Mouse (Mus musculus): ENCODE data around the gene Cdkn2b. TPM values are rescaled to one million over a fixed set of nuclear protein-coding genes. Genes with fewer than 3 reads are reported as not detected.

Gene Cdkn2b
- polyA plus RNA-seq, 1 experiment from 2014 or later = 0.71 TPM

DNA sequence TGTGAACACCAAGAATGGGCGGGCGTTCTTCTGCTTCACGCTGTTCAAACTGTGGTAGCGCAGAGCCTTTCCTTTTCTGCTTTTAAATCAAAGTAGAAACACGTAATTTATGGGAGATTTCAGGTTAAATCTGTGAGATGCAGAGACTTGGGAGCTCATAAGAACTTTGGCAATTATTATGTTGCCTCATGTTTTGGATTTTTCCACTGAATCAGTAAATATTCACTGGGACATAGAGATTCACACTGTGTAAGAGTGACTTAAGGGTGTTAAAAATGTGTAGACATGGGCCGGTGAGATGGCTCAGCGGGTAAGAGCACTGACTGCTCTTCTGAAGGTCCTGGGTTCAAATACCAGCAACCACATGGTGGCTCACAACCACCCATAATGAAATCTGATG lies 25.2 kb downstream of the Cdkn2b start:
- Histone ChIP-seq H3K4me1 (peaks cover 5% of the 10 kb centered on the region), H3K27me3 (replicated peaks) (peaks cover 80% of the 10 kb centered on the region), H3K9ac (no peak overlapping the region), H3K36me3 (replicated peaks) (no peaks in the 10 kb centered on the region), H3K27ac (no peak overlapping the region), H3K9me3 (no peaks in the 10 kb centered on the region), H3K4me2 (no peak overlapping the region), H3K4me3 (no peak overlapping the region)
- WGBS = 35% methylated on average over 7 of the region's 7 CpGs
- no peak for ATAC-seq (replicated peaks)

DNA sequence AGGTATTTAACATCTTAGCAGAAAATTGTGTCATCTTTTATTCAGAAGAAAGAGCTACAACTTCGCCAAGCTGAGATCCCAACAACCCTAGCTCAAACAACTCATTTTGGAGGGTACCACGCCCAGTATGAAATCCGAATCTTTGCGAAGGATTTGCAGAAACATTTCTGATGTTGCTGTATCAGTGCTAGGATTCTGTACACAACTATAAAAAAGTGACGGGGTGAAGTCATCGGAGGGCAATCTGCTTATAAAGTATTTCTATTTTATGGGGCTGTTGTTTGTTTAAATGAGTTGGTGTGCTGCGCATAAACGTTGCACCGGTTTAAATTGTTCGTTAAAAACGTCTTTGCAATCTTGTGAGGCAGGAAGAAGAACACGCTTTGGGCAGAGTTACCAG lies 28.2 kb downstream of the Cdkn2b start:
- H3K4me2 ChIP-seq = no peak overlapping the region
- ATAC-seq (replicated peaks) = no peak
- no peak overlapping the region for H3K4me3 ChIP-seq
- peaks cover 5% of the 10 kb centered on the region for H3K4me1 ChIP-seq
- H3K9ac ChIP-seq = no peak overlapping the region
- under 1% methylated on average over 12 of the region's 12 CpGs for WGBS
- H3K9me3 ChIP-seq = no peaks in the 10 kb centered on the region
- no peaks in the 10 kb centered on the region for H3K36me3 ChIP-seq (replicated peaks)
- peaks cover 75% of the 10 kb centered on the region for H3K27me3 ChIP-seq (replicated peaks)
- no peak overlapping the region for H3K27ac ChIP-seq

DNA sequence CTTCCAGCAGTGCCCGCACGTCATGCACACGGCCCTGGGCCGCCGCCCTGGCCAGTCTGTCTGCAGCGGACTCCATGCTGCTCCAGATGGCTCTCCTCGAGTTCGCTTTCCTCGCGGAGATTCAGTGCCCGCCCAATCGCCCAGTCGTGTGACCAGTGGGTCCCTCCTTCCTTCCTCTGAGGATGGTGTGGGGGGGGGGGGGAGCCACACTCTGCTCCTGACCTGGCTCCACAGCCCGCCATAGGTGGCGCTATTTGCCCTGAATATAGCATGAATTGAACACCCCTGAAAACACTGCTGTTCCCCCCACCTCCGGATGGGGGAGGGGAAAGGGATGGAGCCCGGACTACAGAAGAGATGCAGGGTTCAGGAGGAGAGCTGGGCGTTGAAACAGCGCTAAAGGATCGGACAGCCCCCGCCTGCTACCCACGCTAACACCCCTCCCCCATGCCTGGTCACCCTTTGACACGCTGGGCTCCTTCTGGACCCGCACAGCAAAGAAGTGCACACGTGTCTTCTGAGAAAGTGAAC lies 28.7 kb downstream of the Cdkn2b start:
- Histone ChIP-seq H3K4me1 (peaks cover 5% of the 10 kb centered on the region), H3K4me3 (no peak overlapping the region), H3K27ac (no peak overlapping the region), H3K9ac (no peak overlapping the region), H3K4me2 (no peak overlapping the region), H3K36me3 (replicated peaks) (no peaks in the 10 kb centered on the region), H3K27me3 (replicated peaks) (peaks cover 76% of the 10 kb centered on the region), H3K9me3 (no peaks in the 10 kb centered on the region)
- under 1% methylated on average over 25 of the region's 25 CpGs for WGBS
- peak; percentile 75 for ATAC-seq (replicated peaks)

DNA sequence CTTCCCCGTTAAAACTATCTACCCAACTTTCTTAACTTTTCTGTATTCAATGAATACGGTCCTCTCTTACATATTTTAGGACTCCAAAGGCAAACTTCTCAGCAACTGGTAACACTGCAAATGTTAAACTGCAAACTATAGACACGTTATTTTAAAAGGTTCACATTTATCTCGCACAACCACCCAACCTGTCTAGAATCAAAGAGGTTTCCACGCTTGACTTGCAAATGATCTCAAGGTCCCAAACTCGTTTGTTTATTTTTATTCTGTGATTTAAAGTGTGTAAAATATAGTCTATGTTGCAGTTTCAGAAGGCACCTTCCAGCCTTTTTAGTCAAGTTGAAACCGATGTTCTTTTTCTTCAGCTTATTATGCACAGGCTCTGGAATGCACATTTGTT lies 29.6 kb downstream of the Cdkn2b start:
- Histone ChIP-seq H3K36me3 (replicated peaks) (no peaks in the 10 kb centered on the region), H3K9me3 (no peaks in the 10 kb centered on the region)

DNA sequence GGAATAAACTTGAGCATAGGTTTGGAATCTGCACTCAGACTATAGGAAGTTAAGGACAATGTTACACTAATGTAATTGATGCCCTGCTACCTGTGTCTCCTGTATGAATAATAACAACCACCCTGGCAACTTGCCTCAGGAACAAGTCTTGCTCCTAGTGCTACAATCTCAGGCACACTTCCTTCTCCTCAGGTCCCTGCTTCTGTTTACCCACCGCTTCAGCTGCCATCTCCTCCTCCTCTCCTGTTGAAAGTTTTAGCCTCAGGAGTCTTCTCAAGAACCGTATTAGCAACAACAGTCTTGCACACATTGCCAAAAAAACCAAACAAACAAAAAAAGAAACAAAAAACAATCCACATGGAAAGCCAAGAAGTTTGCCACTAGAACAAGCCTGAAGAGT lies 31.2 kb downstream of the Cdkn2b start:
- no peak for ATAC-seq (replicated peaks)
- no peak overlapping the region for H3K27ac ChIP-seq
- H3K9me3 ChIP-seq = no peaks in the 10 kb centered on the region
- peaks cover 83% of the 10 kb centered on the region for H3K27me3 ChIP-seq (replicated peaks)
- no peak overlapping the region for H3K4me2 ChIP-seq
- H3K36me3 ChIP-seq (replicated peaks) = no peaks in the 10 kb centered on the region
- WGBS = 2% methylated on average over 2 of the region's 2 CpGs
- no peak overlapping the region for H3K9ac ChIP-seq
- H3K4me3 ChIP-seq = no peak overlapping the region
- H3K4me1 ChIP-seq = peaks cover 5% of the 10 kb centered on the region

More for the DNA sequence above, 29.6 kb downstream of the Cdkn2b start:
- H3K4me3 ChIP-seq = no peak overlapping the region
- 1% methylated on average over 7 of the region's 7 CpGs for WGBS
- H3K27ac ChIP-seq = no peak overlapping the region
- H3K4me2 ChIP-seq = no peak overlapping the region
- peaks cover 79% of the 10 kb centered on the region for H3K27me3 ChIP-seq (replicated peaks)
- no peak for ATAC-seq (replicated peaks)
- peaks cover 5% of the 10 kb centered on the region for H3K4me1 ChIP-seq
- no peak overlapping the region for H3K9ac ChIP-seq

DNA sequence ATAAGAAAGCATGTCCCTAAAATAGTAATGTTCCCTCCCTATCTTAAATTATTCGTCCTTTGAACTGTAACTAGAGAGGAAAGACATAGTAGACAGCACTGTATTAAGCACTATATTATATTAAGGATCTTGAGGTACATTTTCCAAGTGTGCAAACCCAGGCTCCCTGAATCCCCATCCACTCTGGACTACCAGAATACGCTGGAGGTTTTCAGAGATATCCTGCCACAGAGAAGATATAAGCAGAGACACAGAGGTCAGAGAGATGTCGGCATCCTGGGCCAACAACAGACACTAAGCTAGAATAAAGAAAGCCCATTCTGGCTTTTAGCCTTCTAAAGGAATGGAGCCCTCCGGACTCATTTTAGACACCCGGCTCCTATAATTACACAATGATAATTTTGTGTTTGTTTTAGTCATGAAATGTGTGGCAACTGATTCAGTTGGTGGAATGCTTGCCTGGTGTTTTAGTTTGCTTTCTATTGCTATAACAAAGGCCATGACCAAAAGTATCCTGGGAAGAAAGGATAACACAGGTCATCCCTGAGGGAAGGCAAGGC lies 33.4 kb downstream of the Cdkn2b start:
- no peak for ATAC-seq (replicated peaks)
- H3K27ac ChIP-seq = no peak overlapping the region
- H3K9ac ChIP-seq = no peak overlapping the region
- H3K4me3 ChIP-seq = no peak overlapping the region
- 5% methylated on average over 5 of the region's 5 CpGs for WGBS
- no peak overlapping the region for H3K4me2 ChIP-seq
- no peaks in the 10 kb centered on the region for H3K9me3 ChIP-seq
- peaks cover 5% of the 10 kb centered on the region for H3K4me1 ChIP-seq
- peaks cover 81% of the 10 kb centered on the region for H3K27me3 ChIP-seq (replicated peaks)
- no peaks in the 10 kb centered on the region for H3K36me3 ChIP-seq (replicated peaks)

DNA sequence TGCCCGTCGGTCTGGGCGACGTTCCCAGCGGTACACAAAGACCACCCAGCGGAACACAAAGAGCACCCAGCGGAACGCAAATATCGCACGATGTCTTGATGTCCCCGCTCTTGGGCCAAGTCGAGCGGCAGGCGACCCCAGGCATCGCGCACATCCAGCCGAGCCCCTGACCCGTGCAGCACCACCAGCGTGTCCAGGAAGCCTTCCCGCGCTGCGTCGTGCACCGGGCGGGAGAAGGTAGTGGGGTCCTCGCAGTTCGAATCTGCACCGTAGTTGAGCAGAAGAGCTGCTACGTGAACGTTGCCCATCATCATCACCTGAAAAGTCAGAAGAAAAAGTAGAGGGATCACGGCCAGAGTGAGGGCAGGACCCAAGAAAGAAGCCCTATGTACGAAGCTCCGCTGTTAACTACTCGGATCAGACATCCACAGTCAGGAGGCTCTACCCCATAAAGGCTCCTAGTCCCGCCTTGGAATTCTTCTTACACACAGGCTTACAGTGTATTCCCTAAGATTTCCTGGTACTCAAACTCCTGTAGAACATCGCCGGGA lies 34.1 kb downstream of the Cdkn2b start:
- no peaks in the 10 kb centered on the region for H3K9me3 ChIP-seq

DNA sequence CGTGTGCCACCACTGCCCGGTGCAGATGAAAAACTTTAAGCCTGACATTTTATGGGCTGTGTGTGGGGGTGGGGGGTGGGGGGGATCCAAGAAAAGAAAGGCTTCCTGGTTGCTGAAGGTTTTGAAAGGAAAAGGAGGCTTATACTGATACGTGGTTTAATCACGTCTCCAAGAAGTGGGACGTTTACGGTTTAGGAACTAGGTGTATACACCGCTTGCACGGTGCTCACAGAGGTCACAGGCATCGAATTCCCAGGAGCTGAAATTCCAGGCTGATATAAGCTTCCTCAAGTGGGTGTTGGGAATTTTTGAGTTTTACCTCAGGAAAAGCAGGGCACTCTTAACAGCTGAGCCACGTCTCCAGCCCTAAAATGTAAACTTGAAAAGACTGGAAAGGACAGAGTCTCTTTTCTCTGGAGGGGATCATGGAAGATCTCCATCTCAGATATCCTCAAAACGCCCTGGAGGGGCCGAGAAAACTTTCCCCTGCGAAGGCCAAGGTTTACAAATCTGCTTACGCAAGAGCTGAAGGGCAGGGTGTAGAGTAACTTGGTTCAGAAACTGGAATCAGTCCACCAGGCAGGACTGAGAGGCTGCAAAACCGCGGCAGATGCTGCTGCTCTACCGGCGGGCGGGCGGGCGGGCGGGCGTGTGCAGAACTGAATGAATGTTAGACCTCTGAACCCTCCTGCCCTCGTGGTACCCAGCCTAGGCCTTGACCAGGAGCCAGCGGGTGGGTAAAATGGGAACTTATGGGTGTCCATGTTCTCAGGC lies 34.8 kb downstream of the Cdkn2b start:
- no peak for ATAC-seq (replicated peaks)
- H3K27me3 ChIP-seq (replicated peaks) = peaks cover 79% of the 10 kb centered on the region
- no peak overlapping the region for H3K4me2 ChIP-seq
- no peak overlapping the region for H3K27ac ChIP-seq
- WGBS = 6% methylated on average over 25 of the region's 25 CpGs
- no peak overlapping the region for H3K4me3 ChIP-seq
- H3K4me1 ChIP-seq = no peaks in the 10 kb centered on the region
- H3K9ac ChIP-seq = no peak overlapping the region
- no peaks in the 10 kb centered on the region for H3K9me3 ChIP-seq
- H3K36me3 ChIP-seq (replicated peaks) = no peaks in the 10 kb centered on the region

More for the DNA sequence above, 34.1 kb downstream of the Cdkn2b start:
- no peak for ATAC-seq (replicated peaks)
- Histone ChIP-seq H3K9ac (no peak overlapping the region), H3K4me2 (no peak overlapping the region), H3K27me3 (replicated peaks) (peaks cover 81% of the 10 kb centered on the region), H3K4me1 (no peaks in the 10 kb centered on the region), H3K36me3 (replicated peaks) (no peaks in the 10 kb centered on the region), H3K27ac (no peak overlapping the region), H3K4me3 (no peak overlapping the region)
- under 1% methylated on average over 37 of the region's 37 CpGs for WGBS

DNA sequence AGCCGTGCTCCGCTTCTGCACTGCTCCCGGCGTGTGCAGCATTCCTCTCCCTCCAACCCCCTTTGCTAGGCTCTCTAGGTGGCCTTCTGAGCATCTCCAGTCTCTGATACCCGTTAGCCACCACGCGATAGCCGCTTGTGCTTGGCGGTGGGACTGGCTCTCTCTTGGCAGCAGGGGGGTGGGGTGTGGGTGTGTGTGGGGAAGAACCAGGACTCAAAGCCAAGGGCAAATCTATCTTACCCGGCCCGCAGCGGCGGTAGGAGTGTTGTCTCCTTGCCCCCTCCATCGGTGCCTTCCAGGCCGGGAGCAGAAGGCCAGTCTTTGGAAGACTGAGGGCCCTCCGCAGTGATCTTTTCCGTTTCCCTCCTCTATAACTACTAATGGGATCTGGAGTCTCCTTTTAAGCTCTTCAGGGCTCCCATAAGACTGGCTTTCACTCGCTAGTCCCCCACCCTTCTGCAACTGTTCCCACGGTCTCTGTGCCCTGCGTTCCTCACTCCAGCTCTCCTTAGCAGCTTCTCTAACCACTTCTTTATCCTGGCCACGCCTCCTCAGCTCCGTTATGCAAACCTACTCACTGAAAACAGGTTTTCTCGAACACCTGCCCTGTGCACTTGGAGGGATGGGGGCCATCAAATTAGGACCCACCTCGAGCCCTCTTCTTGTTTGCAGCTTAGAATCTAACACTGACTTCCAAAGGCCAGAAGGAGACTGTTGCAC lies 35.9 kb downstream of the Cdkn2b start:
- Histone ChIP-seq H3K4me2 (no peak overlapping the region), H3K9me3 (no peaks in the 10 kb centered on the region), H3K27ac (no peak overlapping the region), H3K4me1 (no peaks in the 10 kb centered on the region), H3K36me3 (replicated peaks) (no peaks in the 10 kb centered on the region), H3K27me3 (replicated peaks) (peaks cover 86% of the 10 kb centered on the region), H3K4me3 (no peak overlapping the region), H3K9ac (no peak overlapping the region)
- WGBS = under 1% methylated on average over 24 of the region's 24 CpGs
- peak; percentile 38 for ATAC-seq (replicated peaks)

DNA sequence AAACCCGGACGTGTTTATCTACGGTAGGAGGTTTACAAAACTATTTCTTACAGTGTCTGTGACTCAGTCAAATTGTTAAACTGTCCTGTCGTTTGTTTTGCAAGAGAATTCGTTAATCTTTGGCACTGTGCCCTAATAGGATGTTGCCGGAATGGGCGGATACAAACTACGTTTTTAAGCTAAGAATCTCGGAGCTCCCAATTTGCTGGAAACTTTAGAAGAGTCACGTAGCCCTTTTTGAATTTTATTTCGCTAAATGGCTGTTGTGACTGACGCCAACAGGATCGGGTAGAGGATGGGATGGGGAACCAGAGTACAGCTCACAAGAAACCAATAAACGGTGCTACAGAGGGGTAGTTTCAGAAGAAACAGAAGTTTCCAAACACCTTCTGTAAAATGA lies 36.8 kb downstream of the Cdkn2b start:
- Histone ChIP-seq H3K9me3 (no peaks in the 10 kb centered on the region), H3K36me3 (replicated peaks) (no peaks in the 10 kb centered on the region), H3K27ac (no peak overlapping the region), H3K4me3 (no peak overlapping the region), H3K4me2 (no peak overlapping the region), H3K27me3 (replicated peaks) (peaks cover 82% of the 10 kb centered on the region), H3K4me1 (no peaks in the 10 kb centered on the region), H3K9ac (no peak overlapping the region)
- ATAC-seq (replicated peaks) = no peak
- WGBS = 1% methylated on average over 14 of the region's 14 CpGs

DNA sequence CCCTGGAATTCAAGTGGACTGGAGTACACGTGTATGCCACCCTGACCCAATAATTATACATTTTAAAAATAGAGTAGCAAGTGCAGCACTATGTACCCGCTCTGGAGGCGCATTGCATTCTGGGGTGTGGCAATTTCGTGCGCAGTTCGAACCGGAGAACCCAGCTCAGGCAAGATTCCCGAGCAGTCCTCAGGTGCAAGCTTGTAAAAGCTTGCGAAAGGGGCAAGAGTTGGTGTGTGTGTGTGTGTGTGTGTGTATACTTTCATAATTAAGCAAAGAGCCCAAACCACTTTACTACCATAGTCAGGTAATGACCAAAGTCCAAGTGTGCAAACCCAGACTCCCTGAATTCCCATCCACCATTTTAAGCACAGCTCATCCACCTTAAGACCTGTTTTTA lies 37.3 kb downstream of the Cdkn2b start:
- peaks cover 81% of the 10 kb centered on the region for H3K27me3 ChIP-seq (replicated peaks)
- no peak overlapping the region for H3K4me3 ChIP-seq
- no peak overlapping the region for H3K9ac ChIP-seq
- peak; percentile 35; the same call in 1 of the 2 replicates for ATAC-seq (replicated peaks)
- 1% methylated on average over 9 of the region's 9 CpGs for WGBS
- H3K9me3 ChIP-seq = no peaks in the 10 kb centered on the region
- no peaks in the 10 kb centered on the region for H3K4me1 ChIP-seq
- no peak overlapping the region for H3K27ac ChIP-seq
- H3K36me3 ChIP-seq (replicated peaks) = no peaks in the 10 kb centered on the region
- no peak overlapping the region for H3K4me2 ChIP-seq

DNA sequence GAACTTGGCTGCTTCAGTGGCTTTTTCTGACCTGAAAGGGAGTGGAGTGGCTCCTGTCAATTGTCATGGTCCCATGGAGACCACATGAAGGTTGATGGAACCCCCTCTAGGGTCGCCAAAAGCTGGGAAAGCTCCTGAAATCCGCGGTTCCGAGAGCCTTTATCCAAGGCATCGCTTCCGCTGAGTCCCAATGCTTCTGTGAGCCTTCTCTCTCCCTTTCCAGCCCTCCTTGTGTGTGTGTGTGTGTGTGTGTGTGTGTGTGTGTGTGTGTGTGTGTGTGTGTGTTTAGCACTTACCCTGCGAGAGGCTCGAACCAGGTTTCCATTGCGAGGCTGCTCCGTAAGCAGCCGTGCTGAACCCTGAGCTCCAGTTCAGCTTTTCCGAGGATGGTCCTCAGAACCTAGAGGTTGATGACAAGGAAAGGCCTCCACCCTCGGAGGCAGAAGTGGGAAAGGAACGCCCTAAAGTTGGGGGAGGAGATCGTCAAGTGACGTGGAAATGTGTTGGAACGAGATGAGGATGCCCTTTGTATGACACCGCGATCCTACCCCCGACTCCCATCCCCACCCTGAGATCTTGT lies 37.8 kb downstream of the Cdkn2b start:
- peaks cover 80% of the 10 kb centered on the region for H3K27me3 ChIP-seq (replicated peaks)
- ATAC-seq (replicated peaks) = no peak; the same call in 1 of the 2 replicates
- H3K9ac ChIP-seq = no peak overlapping the region
- H3K4me1 ChIP-seq = no peaks in the 10 kb centered on the region
- H3K4me2 ChIP-seq = no peak overlapping the region
- H3K9me3 ChIP-seq = no peaks in the 10 kb centered on the region
- H3K27ac ChIP-seq = no peak overlapping the region
- H3K4me3 ChIP-seq = no peak overlapping the region
- WGBS = 1% methylated on average over 20 of the region's 20 CpGs
- H3K36me3 ChIP-seq (replicated peaks) = no peaks in the 10 kb centered on the region
